Mouse (Mus musculus) right cerebral cortex, postnatal 4 days (tissue): ENCODE measurements around the gene Klra10.
"Not testable (repeated sequence)": the region's sequence is repeated elsewhere in the genome, so short reads cannot be mapped to it uniquely, and the experiment has no call there.

Experiments
- DNase-seq: peaks from one replicate; pipeline ENCODE4 v3.0.0-alpha.2; 2022

Gene Klra10

DNA sequence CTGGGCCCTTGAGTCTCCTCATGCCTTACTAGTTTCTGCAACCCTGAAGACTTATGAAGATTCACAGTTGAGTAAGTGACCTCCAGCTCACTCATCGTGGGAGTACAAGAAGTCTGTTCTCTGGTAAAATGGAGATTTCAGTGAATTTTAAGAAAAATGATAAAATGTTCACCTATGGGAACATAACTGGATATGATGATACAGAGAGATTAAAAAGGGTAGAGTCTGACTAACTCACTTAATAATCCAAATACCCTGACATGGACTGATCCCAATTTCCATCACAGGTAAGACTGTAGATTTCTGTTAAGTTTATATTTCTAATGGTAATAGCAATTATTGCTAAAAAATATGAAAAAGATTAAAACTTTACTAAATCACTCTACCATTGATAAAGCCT lies at the start of gene Klra10:
Klra10 (minus strand) TSS at position 101 of the 400 bp plus-strand sequence.
- DNase-seq: not testable (repeated sequence)

- no peak for DNase-seq
Measured at GRCm38 (mm10) chr6:130287984-130288649, 6.4 kb upstream of the Klra10 start.

- DNase-seq: no peak
Measured at GRCm38 (mm10) chr6:130255326-130255725, 26.4 kb downstream of the Klra10 start.

DNA sequence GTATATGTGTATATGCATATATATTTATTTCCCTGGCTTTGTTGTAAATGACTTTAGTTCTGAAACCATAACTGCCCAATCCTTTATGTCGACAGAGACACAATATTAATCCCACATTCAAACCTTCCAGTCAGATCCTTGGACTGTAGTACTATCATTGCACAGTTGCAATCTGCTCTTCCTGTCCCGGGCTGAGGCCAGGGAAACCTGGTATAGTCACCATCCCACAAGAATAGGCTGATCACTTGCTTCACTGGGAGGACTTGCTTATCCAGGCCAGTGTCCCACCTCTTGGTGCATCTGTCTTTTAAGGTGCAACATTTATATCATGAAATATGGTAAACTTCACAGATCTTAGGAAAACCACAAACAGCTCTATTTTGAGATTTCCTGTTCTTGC lies 44.2 kb downstream of the Klra10 start:
- DNase-seq: no peak

GRCm38 (mm10) chr6:130236635-130237034 lies 45.1 kb downstream of the Klra10 start:
- DNase-seq: no peak

DNA sequence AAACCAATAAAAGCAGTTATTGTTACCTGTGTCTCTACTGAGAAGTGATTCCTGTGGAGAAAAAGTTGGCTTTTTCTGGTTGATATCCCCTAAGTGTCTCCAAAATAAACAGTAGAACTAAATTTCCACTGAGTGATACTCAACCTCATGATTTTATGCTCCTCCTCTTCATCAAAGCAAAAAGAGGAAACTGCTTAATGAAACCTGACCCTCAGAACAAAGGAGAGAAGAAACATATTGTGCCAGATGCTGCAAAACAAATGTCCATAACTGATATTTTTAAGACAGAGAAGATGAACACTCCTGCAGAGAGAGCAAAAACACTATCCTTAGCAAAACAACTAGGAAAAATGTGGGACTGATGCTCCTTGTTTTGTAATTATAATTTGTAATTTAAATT lies 48.5 kb downstream of the Klra10 start, which contains the start of gene Klra7:
Klra7 (minus strand) TSS at position 101 of the 400 bp plus-strand sequence.
- DNase-seq: no peak
